Mouse (Mus musculus): ENCODE results near the gene Acpp.

Gene Acpp

GRCm38 (mm10) chr9:104251687-104252086, 85.9 kb downstream of the Acpp start:
- DNase-seq (ENCODE audit: low spot score): no peak

GRCm38 (mm10) chr9:104251111-104251510, 86.4 kb downstream of the Acpp start:
- no peak for DNase-seq (ENCODE audit: low spot score)

DNA sequence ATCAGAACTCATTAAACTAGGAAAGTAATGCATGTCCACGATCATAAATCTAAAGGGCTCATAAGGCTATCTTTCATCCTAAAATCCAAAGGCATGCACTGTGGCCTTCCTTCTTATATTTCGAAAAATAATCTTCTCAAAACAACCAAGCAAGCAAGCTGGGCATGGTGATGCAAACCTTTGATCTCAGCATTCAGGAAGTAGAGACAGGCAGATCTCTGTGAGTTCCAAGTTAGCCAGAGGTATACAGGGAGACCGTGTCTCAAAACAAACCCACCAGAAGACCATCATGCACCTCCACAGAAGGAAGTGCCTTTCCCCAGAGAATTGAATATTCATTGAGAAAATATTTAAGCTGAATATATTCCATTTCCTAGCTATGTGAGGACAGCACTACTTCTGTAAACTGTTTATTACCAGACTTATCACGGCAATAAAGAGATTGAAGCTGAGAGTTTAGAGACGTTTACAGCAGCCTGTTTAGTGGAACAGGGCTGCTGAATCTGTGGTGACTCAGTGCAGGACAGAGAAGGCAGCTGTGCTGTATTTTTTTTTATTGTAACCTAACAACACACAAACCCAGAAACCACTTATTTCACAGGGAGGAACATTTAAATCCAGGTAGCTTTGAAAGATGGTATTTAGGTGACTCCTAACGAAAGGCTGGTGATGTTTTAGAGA, 90.1 kb downstream of the Acpp start:
- DNase-seq (ENCODE audit: low spot score): no peak

- DNase-seq (ENCODE audit: low spot score): no peak
These were observed 93.6 kb downstream of the Acpp start for GRCm38 (mm10) chr9:104243799-104244466.

DNA sequence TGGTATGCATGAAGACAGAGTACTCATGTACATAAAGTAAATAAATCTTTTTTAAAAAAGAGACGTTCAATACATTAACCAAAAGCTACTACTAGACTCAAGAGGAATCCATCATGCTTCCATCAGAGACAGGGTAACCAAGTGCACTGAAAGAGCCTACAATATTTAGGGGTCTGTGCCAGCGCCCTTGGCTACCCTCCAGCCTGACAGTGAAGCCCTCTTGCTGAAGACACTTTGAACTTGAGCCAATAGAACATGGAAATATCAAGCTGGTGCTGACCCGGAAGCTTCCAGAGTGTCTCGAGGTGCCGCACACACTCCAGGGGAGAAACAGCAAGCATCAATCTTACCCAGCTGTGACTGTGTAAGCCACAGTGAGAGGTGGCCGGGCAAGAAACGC, 97.4 kb downstream of the Acpp start:
- no peak for DNase-seq (ENCODE audit: low spot score)

- DNase-seq (ENCODE audit: low spot score): no peak
These were observed 98.5 kb downstream of the Acpp start for GRCm38 (mm10) chr9:104239076-104239475.
